ENCODE assay signal across 12 mouse cellular contexts in genomic region chr12:80504718-80505117, GRCm38 (mm10). TPM values are rescaled to one million over a fixed set of nuclear protein-coding genes. Genes with fewer than 3 reads are reported as not detected.
DNase-seq lines count a peak whose midpoint lies in the region; ATAC-seq and TF ChIP-seq lines count a peak whose summit lies in the region.
"Had no signal": no experiment of that assay in that cellular context is flagged by ENCODE, and none has a peak within 500 bp of the region (broad histone marks: within the 10 kb centered on the region; RNA-seq: fewer than 3 reads in every experiment).

No protein-coding gene starts in this region.

- no peaks in the 10 kb centered on the region for H3K79me2 ChIP-seq in heart, adult 2 months (replicated peaks; ENCODE audit: control insufficient read depth, insufficient read depth, low read length)

- TF ChIP-seq EP300 in heart, adult 2 months (IDR thresholded peaks at IDR 0.05; ENCODE audit: insufficient read depth, low read depth, low read length): no peak

- peak; percentile 47; the same call in 1 of the 2 replicates for ATAC-seq in embryonic facial prominence, embryonic 12.5 days (ENCODE audit: insufficient number of reproducible peaks, insufficient read depth, low FRiP score, low TSS enrichment)
- ATAC-seq in intestine, embryonic 16.5 days: no peak
- ATAC-seq: forebrain, embryonic 13.5 days had no signal

- H3K9me3 ChIP-seq in heart, embryonic 10.5 days: no peaks in the 10 kb centered on the region
- no peaks in the 10 kb centered on the region for H3K9me3 ChIP-seq in embryonic facial prominence, embryonic 12.5 days
- no peaks in the 10 kb centered on the region for H3K9me3 ChIP-seq in intestine, embryonic 16.5 days (ENCODE audit: control insufficient read depth, low read length)
- H3K9me3 ChIP-seq: forebrain, embryonic 13.5 days; liver, embryonic 13.5 days had no signal

- WGBS in heart, adult 2 months: 77% methylated on average over 5 of the region's 5 CpGs
- WGBS in heart, embryonic 10.5 days: 85% methylated on average over 5 of the region's 5 CpGs
- WGBS in embryonic facial prominence, embryonic 12.5 days: 46% methylated on average over 5 of the region's 5 CpGs
- 77% methylated on average over 5 of the region's 5 CpGs for WGBS in intestine, embryonic 16.5 days

- TF ChIP-seq CTCF in heart, adult 2 months (IDR thresholded peaks at IDR 0.05): no peak

- intact Hi-C loops in heart, adult 2 months (cut with DNase I): loop anchor here (5.0 kb wide), 2 partner anchors 73 to 108 kb away; no protein-coding TSS in a partner anchor
- intact Hi-C loops in gastrocnemius, postnatal 14 days (cut with DNase I; ENCODE audit: low total_unique reads): no loop called here

- no peaks in the 10 kb centered on the region for H3K27me3 ChIP-seq in heart, adult 2 months (ENCODE audit: control insufficient read depth, insufficient read depth, low read length)
- no peaks in the 10 kb centered on the region for H3K27me3 ChIP-seq in heart, embryonic 10.5 days (ENCODE audit: insufficient read depth, poor library complexity, severe bottlenecking)
- H3K27me3 ChIP-seq in embryonic facial prominence, embryonic 12.5 days: no peaks in the 10 kb centered on the region
- H3K27me3 ChIP-seq in intestine, embryonic 16.5 days (replicated peaks; ENCODE audit: control insufficient read depth, insufficient read depth, low read length): no peaks in the 10 kb centered on the region
- H3K27me3 ChIP-seq: forebrain, embryonic 13.5 days; liver, embryonic 13.5 days had no signal

- no peak overlapping the region for H3K4me3 ChIP-seq in heart, adult 2 months
- no peak overlapping the region for H3K4me3 ChIP-seq in heart, embryonic 10.5 days
- H3K4me3 ChIP-seq in embryonic facial prominence, embryonic 12.5 days: no peak overlapping the region
- no peak overlapping the region for H3K4me3 ChIP-seq in intestine, embryonic 16.5 days (ENCODE audit: low read length)
- H3K4me3 ChIP-seq: forebrain, embryonic 13.5 days; liver, embryonic 13.5 days had no signal

- peak; percentile 31 to 44 for DNase-seq in heart, adult 2 months
- no peak for DNase-seq in heart, embryonic 10.5 days (ENCODE audit: low spot score)
- DNase-seq in gastrocnemius, postnatal 14 days: peak; percentile 24
- DNase-seq in lung, postnatal 10 days: peak; percentile 45
- DNase-seq in testis, postnatal 10 days (ENCODE audit: low spot score): no peak
- DNase-seq: kidney, postnatal 14 days; liver, embryonic 13.5 days; right cerebral cortex, postnatal 4 days had no signal

- no peaks in the 10 kb centered on the region for H3K36me3 ChIP-seq in heart, adult 2 months (ENCODE audit: control insufficient read depth, insufficient read depth, low read length)
- 0 out of 2 replicates have a peak, but pooled peaks cover 2% of the 10 kb centered on the region for H3K36me3 ChIP-seq in heart, embryonic 10.5 days
- no peaks in the 10 kb centered on the region for H3K36me3 ChIP-seq in embryonic facial prominence, embryonic 12.5 days
- no peaks in the 10 kb centered on the region for H3K36me3 ChIP-seq in intestine, embryonic 16.5 days (ENCODE audit: control insufficient read depth, insufficient read depth, low read length)
- H3K36me3 ChIP-seq: liver, embryonic 13.5 days had no signal

- no peak for TF ChIP-seq POLR2A in heart, adult 2 months (IDR thresholded peaks at IDR 0.05; ENCODE audit: insufficient read depth, low read depth, low read length)

- H3K4me1 ChIP-seq in heart, adult 2 months (ENCODE audit: control insufficient read depth, insufficient read depth, low read length): peaks cover 2% of the 10 kb centered on the region; the same call in 1 of the 2 replicates
- peaks cover 8% of the 10 kb centered on the region; the same call in 1 of the 2 replicates for H3K4me1 ChIP-seq in heart, embryonic 10.5 days
- peaks cover 12% of the 10 kb centered on the region; the same call in 1 of the 2 replicates for H3K4me1 ChIP-seq in embryonic facial prominence, embryonic 12.5 days
- 0 out of 2 replicates have a peak, but pooled peaks cover 3% of the 10 kb centered on the region for H3K4me1 ChIP-seq in intestine, embryonic 16.5 days (ENCODE audit: control insufficient read depth, insufficient read depth, low read length)
- H3K4me1 ChIP-seq: forebrain, embryonic 13.5 days; liver, embryonic 13.5 days had no signal

- no peak overlapping the region for H3K4me2 ChIP-seq in embryonic facial prominence, embryonic 12.5 days (replicated peaks)
- H3K4me2 ChIP-seq in intestine, embryonic 16.5 days (ENCODE audit: low read depth, low read length): no peak overlapping the region
- H3K4me2 ChIP-seq: forebrain, embryonic 13.5 days; liver, embryonic 13.5 days had no signal

- H3K27ac ChIP-seq in heart, adult 2 months: no peak overlapping the region
- H3K27ac ChIP-seq in heart, embryonic 10.5 days: no peak overlapping the region
- H3K27ac ChIP-seq in embryonic facial prominence, embryonic 12.5 days: no peak overlapping the region
- H3K27ac ChIP-seq in intestine, embryonic 16.5 days (ENCODE audit: low read length): no peak overlapping the region
- H3K27ac ChIP-seq: forebrain, embryonic 13.5 days; liver, embryonic 13.5 days had no signal

- no peak overlapping the region for H3K9ac ChIP-seq in heart, adult 2 months (ENCODE audit: low read depth, low read length)
- no peak overlapping the region for H3K9ac ChIP-seq in embryonic facial prominence, embryonic 12.5 days
- no peak overlapping the region for H3K9ac ChIP-seq in intestine, embryonic 16.5 days (ENCODE audit: low read depth, low read length)
- H3K9ac ChIP-seq: forebrain, embryonic 13.5 days; liver, embryonic 13.5 days had no signal

RNA-seq across cellular contexts. Expression of gene Galnt16, which starts 13.4 kb away (rescaled TPM):
- total RNA-seq in heart, adult 2 months (2021): 1 to 10 TPM; 2.0 to 3.0 TPM
- polyA plus RNA-seq in heart, adult 2 months (2012; rRNA removed): 3.0 and 3.4 TPM in 2 replicates
- 2.4 and 5.2 TPM in 2 replicates for polyA plus RNA-seq in heart, embryonic 10.5 days (2016; fragmentation: Nextera tagmentation; extraction: Ambion mirVana)
- polyA plus RNA-seq in embryonic facial prominence, embryonic 12.5 days (2016; fragmentation: Nextera tagmentation; extraction: Ambion mirVana): 14.3 and 14.7 TPM in 2 replicates
- 10 to 100 TPM in 1 of 2 experiments, 1 to 10 TPM in 1; 8.9 to 11.1 TPM for total RNA-seq in gastrocnemius, postnatal 14 days (2021)
- 8.1 and 8.4 TPM in 2 replicates for polyA plus RNA-seq in intestine, embryonic 16.5 days (2015; fragmentation: Nextera tagmentation; extraction: Ambion mirVana)
- total RNA-seq: granulocyte monocyte progenitor cell, adult 5-6 weeks had no signal

RNA-seq across cellular contexts. Expression of gene Exd2, which starts 41.8 kb away (rescaled TPM):
- total RNA-seq in heart, adult 2 months (2021): 10 to 100 TPM; 12.9 to 16.8 TPM
- 10.2 and 16.4 TPM in 2 replicates for polyA plus RNA-seq in heart, adult 2 months (2012; rRNA removed)
- polyA plus RNA-seq in heart, embryonic 10.5 days (2016; fragmentation: Nextera tagmentation; extraction: Ambion mirVana): 21.2 TPM in 2 replicates
- 37.7 and 38.5 TPM in 2 replicates for polyA plus RNA-seq in embryonic facial prominence, embryonic 12.5 days (2016; fragmentation: Nextera tagmentation; extraction: Ambion mirVana)
- total RNA-seq in gastrocnemius, postnatal 14 days (2021): 10 to 100 TPM; 21.4 to 27.0 TPM
- polyA plus RNA-seq in intestine, embryonic 16.5 days (2015; fragmentation: Nextera tagmentation; extraction: Ambion mirVana): 21.0 and 21.2 TPM in 2 replicates

Comparison
In these comparisons a context has a peak if more than half of its experiments do, and no peak if none do; other contexts are left out.
1. DNase-seq: peak in heart, adult 2 months (2 of 2), gastrocnemius, postnatal 14 days (single experiment) and lung, postnatal 10 days (single experiment); none in heart, embryonic 10.5 days (single experiment) and testis, postnatal 10 days (single experiment).